Mouse (Mus musculus): ENCODE results near the gene Bsg. TPM values are rescaled to one million over a fixed set of nuclear protein-coding genes. Genes with fewer than 3 reads are reported as not detected.
A peak's percentile ranks its signal among the peaks of the same experiment; 100 is the strongest.

Bsg gene
- polyA plus RNA-seq (2012; rRNA removed) (763 and 866 TPM in 2 replicates), polyA plus RNA-seq (2014; fragmentation: Nextera tagmentation; extraction: Ambion mirVana) (805 and 825 TPM in 2 replicates)

- no peaks in the 10 kb centered on the region for H3K27me3 ChIP-seq (ENCODE audit: control insufficient read depth, insufficient read depth, low read length)
- H3K4me2 ChIP-seq (replicated peaks; ENCODE audit: low read depth, low read length, severe bottlenecking), result peak within 1 kb of the TSS; percentile 95
- H3K9me3 ChIP-seq (ENCODE audit: control insufficient read depth, low read length), result no peaks in the 10 kb centered on the region
- peak within 1 kb of the TSS; percentile 75 for H3K9ac ChIP-seq (ENCODE audit: low read depth, low read length, severe bottlenecking)
- peak within 1 kb of the TSS; percentile 84 for H3K4me3 ChIP-seq (replicated peaks; ENCODE audit: low read length)
- under 1% methylated on average over 40 of the region's 65 CpGs for WGBS
- peaks cover 21% of the 10 kb centered on the region for H3K36me3 ChIP-seq (ENCODE audit: control insufficient read depth, insufficient read depth, low read length)
- peak; percentile 90; the same call in 1 of the 2 replicates for TF ChIP-seq POLR2A (IDR thresholded peaks at IDR 0.05; ENCODE audit: borderline replicate concordance, extremely low read depth, insufficient read depth, insufficient read length)
- peaks cover 15% of the 10 kb centered on the region for H3K4me1 ChIP-seq (ENCODE audit: control insufficient read depth, insufficient read depth, low read length)
- DNase-seq (ENCODE audit: low spot score) (peak; percentile 99), ATAC-seq (ENCODE audit: low FRiP score, low read depth) (peak; percentile 94)
- peak within 1 kb of the TSS; percentile 77 for H3K27ac ChIP-seq (replicated peaks; ENCODE audit: low read depth, low read length)
Observed at GRCm38 (mm10) chr10:79704065-79704969, at the start of gene Bsg. Bsg (plus strand) TSS chr10:79704491.

GRCm38 (mm10) chr10:79654946-79655395, 49.3 kb upstream of the Bsg start:
- peak; percentile 89 for ATAC-seq (ENCODE audit: low FRiP score, low read depth)
- Histone ChIP-seq H3K9ac (ENCODE audit: low read depth, low read length, severe bottlenecking) (no peak overlapping the region), H3K27me3 (ENCODE audit: control insufficient read depth, insufficient read depth, low read length) (no peaks in the 10 kb centered on the region), H3K9me3 (ENCODE audit: control insufficient read depth, low read length) (no peaks in the 10 kb centered on the region), H3K4me2 (replicated peaks; ENCODE audit: low read depth, low read length, severe bottlenecking) (no peak overlapping the region), H3K4me3 (replicated peaks; ENCODE audit: low read length) (no peak overlapping the region), H3K27ac (replicated peaks; ENCODE audit: low read depth, low read length) (no peak overlapping the region), H3K4me1 (ENCODE audit: control insufficient read depth, insufficient read depth, low read length) (no peaks in the 10 kb centered on the region), H3K36me3 (ENCODE audit: control insufficient read depth, insufficient read depth, low read length) (no peaks in the 10 kb centered on the region)
- DNase-seq (ENCODE audit: low spot score), result peak; percentile 56
- TF ChIP-seq POLR2A (IDR thresholded peaks at IDR 0.05; ENCODE audit: borderline replicate concordance, extremely low read depth, insufficient read depth, insufficient read length), result no peak
- WGBS, result 8% methylated on average over 1 of the region's 1 CpGs

GRCm38 (mm10) chr10:79658829-79659228, 45.5 kb upstream of the Bsg start:
- TF ChIP-seq POLR2A (IDR thresholded peaks at IDR 0.05; ENCODE audit: borderline replicate concordance, extremely low read depth, insufficient read depth, insufficient read length), result no peak
- Histone ChIP-seq H3K27ac (replicated peaks; ENCODE audit: low read depth, low read length) (no peak overlapping the region), H3K4me3 (replicated peaks; ENCODE audit: low read length) (no peak overlapping the region), H3K27me3 (ENCODE audit: control insufficient read depth, insufficient read depth, low read length) (no peaks in the 10 kb centered on the region), H3K9me3 (ENCODE audit: control insufficient read depth, low read length) (no peaks in the 10 kb centered on the region), H3K9ac (ENCODE audit: low read depth, low read length, severe bottlenecking) (no peak overlapping the region), H3K4me1 (ENCODE audit: control insufficient read depth, insufficient read depth, low read length) (no peaks in the 10 kb centered on the region), H3K4me2 (replicated peaks; ENCODE audit: low read depth, low read length, severe bottlenecking) (no peak overlapping the region), H3K36me3 (ENCODE audit: control insufficient read depth, insufficient read depth, low read length) (no peaks in the 10 kb centered on the region)
- ATAC-seq (ENCODE audit: low FRiP score, low read depth) (no peak), DNase-seq (ENCODE audit: low spot score) (no peak)
- WGBS, result 12% methylated on average over 4 of the region's 4 CpGs

GRCm38 (mm10) chr10:79660298-79660697, 44.0 kb upstream of the Bsg start:
- H3K4me1 ChIP-seq (ENCODE audit: control insufficient read depth, insufficient read depth, low read length), result no peaks in the 10 kb centered on the region
- H3K4me2 ChIP-seq (replicated peaks; ENCODE audit: low read depth, low read length, severe bottlenecking), result no peak overlapping the region
- no peak overlapping the region for H3K9ac ChIP-seq (ENCODE audit: low read depth, low read length, severe bottlenecking)
- H3K4me3 ChIP-seq (replicated peaks; ENCODE audit: low read length), result no peak overlapping the region
- H3K9me3 ChIP-seq (ENCODE audit: control insufficient read depth, low read length), result no peaks in the 10 kb centered on the region
- no peak for DNase-seq (ENCODE audit: low spot score)
- ATAC-seq (ENCODE audit: low FRiP score, low read depth), result no peak
- no peaks in the 10 kb centered on the region for H3K36me3 ChIP-seq (ENCODE audit: control insufficient read depth, insufficient read depth, low read length)
- H3K27ac ChIP-seq (replicated peaks; ENCODE audit: low read depth, low read length), result no peak overlapping the region
- WGBS, result 68% methylated on average over 2 of the region's 2 CpGs
- no peak for TF ChIP-seq POLR2A (IDR thresholded peaks at IDR 0.05; ENCODE audit: borderline replicate concordance, extremely low read depth, insufficient read depth, insufficient read length)
- H3K27me3 ChIP-seq (ENCODE audit: control insufficient read depth, insufficient read depth, low read length), result no peaks in the 10 kb centered on the region

GRCm38 (mm10) chr10:79661861-79662260, 42.4 kb upstream of the Bsg start:
- TF ChIP-seq POLR2A (IDR thresholded peaks at IDR 0.05; ENCODE audit: borderline replicate concordance, extremely low read depth, insufficient read depth, insufficient read length), result no peak
- H3K4me2 ChIP-seq (replicated peaks; ENCODE audit: low read depth, low read length, severe bottlenecking), result no peak overlapping the region
- H3K27me3 ChIP-seq (ENCODE audit: control insufficient read depth, insufficient read depth, low read length), result no peaks in the 10 kb centered on the region
- no peak overlapping the region for H3K9ac ChIP-seq (ENCODE audit: low read depth, low read length, severe bottlenecking)
- ATAC-seq (ENCODE audit: low FRiP score, low read depth), result no peak
- WGBS, result 34% methylated on average over 3 of the region's 3 CpGs
- H3K9me3 ChIP-seq (ENCODE audit: control insufficient read depth, low read length), result no peaks in the 10 kb centered on the region
- DNase-seq (ENCODE audit: low spot score), result no peak
- no peaks in the 10 kb centered on the region for H3K4me1 ChIP-seq (ENCODE audit: control insufficient read depth, insufficient read depth, low read length)
- H3K36me3 ChIP-seq (ENCODE audit: control insufficient read depth, insufficient read depth, low read length), result no peaks in the 10 kb centered on the region
- H3K27ac ChIP-seq (replicated peaks; ENCODE audit: low read depth, low read length), result no peak overlapping the region
- H3K4me3 ChIP-seq (replicated peaks; ENCODE audit: low read length), result no peak overlapping the region

Measured in limb, embryonic 14.5 days (tissue).